In the genomic region with DNA sequence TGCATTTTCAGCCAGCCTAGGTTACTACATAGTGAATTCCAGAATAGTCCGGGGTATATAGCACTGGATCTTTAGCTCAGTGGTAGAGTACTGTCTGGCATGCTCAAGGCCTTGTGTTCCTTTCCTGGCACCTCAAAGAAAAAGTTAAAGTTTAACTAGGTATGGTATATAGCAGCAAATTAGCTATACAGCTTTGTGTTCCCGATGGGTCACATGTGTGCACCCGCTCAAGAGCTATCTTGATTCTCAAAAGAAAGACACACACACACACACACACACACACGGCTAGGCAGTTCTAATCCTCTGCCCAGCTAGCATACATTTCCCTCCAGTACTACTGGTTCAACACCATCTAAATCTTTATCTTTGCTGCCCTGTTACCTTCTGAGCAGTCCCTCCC, we compare ENCODE assay signal across 26 mouse cellular contexts. TPM values are rescaled to one million over a fixed set of nuclear protein-coding genes. Genes with fewer than 3 reads are reported as not detected.
DNase-seq lines count a peak whose midpoint lies in the region; ATAC-seq and TF ChIP-seq lines count a peak whose summit lies in the region.
"Had no signal": no experiment of that assay in that cellular context is flagged by ENCODE, and none has a peak within 500 bp of the region (broad histone marks: within the 10 kb centered on the region; RNA-seq: fewer than 3 reads in every experiment).

No protein-coding gene starts in this region.

- TF ChIP-seq POLR2A in small intestine, adult 2 months (IDR thresholded peaks at IDR 0.05; ENCODE audit: low read depth, low read length) = no peak

- H3K27me3 ChIP-seq in intestine, embryonic 14.5 days (replicated peaks; ENCODE audit: control insufficient read depth, insufficient read depth, low read length) = no peaks in the 10 kb centered on the region
- H3K27me3 ChIP-seq in intestine, embryonic 15.5 days (replicated peaks) = no peaks in the 10 kb centered on the region
- no peaks in the 10 kb centered on the region for H3K27me3 ChIP-seq in small intestine, adult 2 months (ENCODE audit: control insufficient read depth, insufficient read depth, low read length)
- H3K27me3 ChIP-seq in stomach, embryonic 16.5 days (ENCODE audit: control insufficient read depth, insufficient read depth, low read length) = no peaks in the 10 kb centered on the region
- no peaks in the 10 kb centered on the region for H3K27me3 ChIP-seq in embryonic facial prominence, embryonic 10.5 days (replicated peaks; ENCODE audit: low read depth, poor library complexity, severe bottlenecking)
- H3K27me3 ChIP-seq: forebrain, embryonic 13.5 days; heart, embryonic 13.5 days had no signal

- no peak overlapping the region for H3K4me3 ChIP-seq in intestine, embryonic 14.5 days (ENCODE audit: low read depth, low read length)
- no peak overlapping the region for H3K4me3 ChIP-seq in intestine, embryonic 15.5 days (replicated peaks)
- no peak overlapping the region for H3K4me3 ChIP-seq in small intestine, adult 2 months (ENCODE audit: low read depth, low read length)
- H3K4me3 ChIP-seq in stomach, embryonic 16.5 days (replicated peaks; ENCODE audit: low read length) = no peak overlapping the region
- H3K4me3 ChIP-seq in embryonic facial prominence, embryonic 10.5 days = no peak overlapping the region
- H3K4me3 ChIP-seq: forebrain, embryonic 10.5 days; forebrain, embryonic 13.5 days; heart, adult 2 months; heart, embryonic 10.5 days; heart, embryonic 13.5 days had no signal

- H3K4me1 ChIP-seq in intestine, embryonic 14.5 days (replicated peaks; ENCODE audit: control insufficient read depth, insufficient read depth, low read length) = no peaks in the 10 kb centered on the region
- H3K4me1 ChIP-seq in intestine, embryonic 15.5 days (replicated peaks) = 0 out of 2 replicates have a peak, but pooled peaks cover 7% of the 10 kb centered on the region
- H3K4me1 ChIP-seq in small intestine, adult 2 months (ENCODE audit: control insufficient read depth, insufficient read depth, insufficient read length, low read length) = peaks cover 7% of the 10 kb centered on the region; the same call in 1 of the 2 replicates
- H3K4me1 ChIP-seq in stomach, embryonic 16.5 days (ENCODE audit: control insufficient read depth, insufficient read depth, low read length) = no peaks in the 10 kb centered on the region
- no peaks in the 10 kb centered on the region for H3K4me1 ChIP-seq in embryonic facial prominence, embryonic 10.5 days
- H3K4me1 ChIP-seq: forebrain, embryonic 10.5 days; forebrain, embryonic 13.5 days; heart, embryonic 10.5 days; heart, embryonic 13.5 days had no signal

- H3K27ac ChIP-seq in intestine, embryonic 14.5 days (ENCODE audit: low read depth) = no peak overlapping the region
- peak overlapping the region; percentile 40; the same call in 1 of the 2 replicates for H3K27ac ChIP-seq in intestine, embryonic 15.5 days
- peak overlapping the region; percentile 72 for H3K27ac ChIP-seq in small intestine, adult 2 months (ENCODE audit: insufficient read depth, low read depth, low read length)
- H3K27ac ChIP-seq in stomach, embryonic 16.5 days (ENCODE audit: low read length) = peak overlapping the region; percentile 54; the same call in 1 of the 2 replicates
- no peak overlapping the region for H3K27ac ChIP-seq in embryonic facial prominence, embryonic 10.5 days (replicated peaks)
- H3K27ac ChIP-seq: forebrain, embryonic 10.5 days; forebrain, embryonic 13.5 days; heart, adult 2 months; heart, embryonic 10.5 days; heart, embryonic 13.5 days; hindbrain, embryonic 14.5 days had no signal

- no peak overlapping the region for H3K4me2 ChIP-seq in intestine, embryonic 14.5 days (ENCODE audit: low read length)
- H3K4me2 ChIP-seq in intestine, embryonic 15.5 days (replicated peaks) = no peak overlapping the region
- no peak overlapping the region for H3K4me2 ChIP-seq in stomach, embryonic 16.5 days (ENCODE audit: low read depth, low read length)
- H3K4me2 ChIP-seq: forebrain, embryonic 13.5 days; heart, embryonic 13.5 days; hindbrain, embryonic 14.5 days had no signal

- ATAC-seq in intestine, embryonic 14.5 days (replicated peaks; ENCODE audit: low FRiP score, low TSS enrichment, low read depth) = peak; percentile 89
- peak; percentile 94 for ATAC-seq in intestine, embryonic 15.5 days
- ATAC-seq in stomach, embryonic 16.5 days (ENCODE audit: insufficient read depth, low FRiP score) = peak; percentile 94
- no peak for ATAC-seq in cerebellum, adult (ENCODE audit: insufficient number of reproducible peaks, low FRiP score, low TSS enrichment)
- ATAC-seq: CD4-positive, CD25-positive, alpha-beta regulatory T cell, adult 4 months; forebrain, embryonic 13.5 days; forebrain, embryonic 16.5 days had no signal

- H3K9me3 ChIP-seq in intestine, embryonic 14.5 days (ENCODE audit: control insufficient read depth, low read length) = no peaks in the 10 kb centered on the region
- no peaks in the 10 kb centered on the region for H3K9me3 ChIP-seq in intestine, embryonic 15.5 days
- H3K9me3 ChIP-seq in stomach, embryonic 16.5 days (replicated peaks; ENCODE audit: control insufficient read depth, low read length) = no peaks in the 10 kb centered on the region
- H3K9me3 ChIP-seq in embryonic facial prominence, embryonic 10.5 days = no peaks in the 10 kb centered on the region
- H3K9me3 ChIP-seq: forebrain, embryonic 10.5 days; forebrain, embryonic 13.5 days; heart, embryonic 10.5 days; heart, embryonic 13.5 days had no signal

- no peak for TF ChIP-seq CTCF in small intestine, adult 2 months (IDR thresholded peaks at IDR 0.05; ENCODE audit: extremely low read depth, insufficient read length, insufficient replicate concordance, low read depth, low read length)

- no peak for DNase-seq in intestine, embryonic 14.5 days (ENCODE audit: low spot score)
- DNase-seq in embryonic facial prominence, embryonic 10.5 days (ENCODE audit: low spot score) = no peak
- DNase-seq in layer of hippocampus, adult 9-10 months (ENCODE audit: low spot score) = no peak
- DNase-seq: adrenal gland, adult 2 months; adrenal gland, postnatal 14 days; cerebellum, adult 11-12 months; cerebellum, adult 8-10 months; cerebellum, postnatal 10 days; cerebellum, postnatal 36 days; embryo, embryonic 11 days; gastrocnemius, postnatal 10 days; gastrocnemius, postnatal 36 days; heart, adult 2 months; heart, postnatal 14 days; heart, postnatal 4 days had no signal

- H3K9ac ChIP-seq in intestine, embryonic 14.5 days (ENCODE audit: low read length) = no peak overlapping the region
- no peak overlapping the region for H3K9ac ChIP-seq in intestine, embryonic 15.5 days
- H3K9ac ChIP-seq in stomach, embryonic 16.5 days (ENCODE audit: low read length) = no peak overlapping the region
- H3K9ac ChIP-seq: forebrain, embryonic 13.5 days; heart, embryonic 13.5 days; hindbrain, embryonic 14.5 days had no signal

- H3K36me3 ChIP-seq in intestine, embryonic 14.5 days (ENCODE audit: control insufficient read depth, insufficient read depth, low read length) = peaks cover 42% of the 10 kb centered on the region
- peaks cover 3% of the 10 kb centered on the region; the same call in 1 of the 2 replicates for H3K36me3 ChIP-seq in intestine, embryonic 15.5 days
- peaks cover 12% of the 10 kb centered on the region for H3K36me3 ChIP-seq in small intestine, adult 2 months (ENCODE audit: control insufficient read depth, insufficient read depth, low read length)
- peaks cover 9% of the 10 kb centered on the region; the same call in 1 of the 2 replicates for H3K36me3 ChIP-seq in stomach, embryonic 16.5 days (ENCODE audit: control insufficient read depth, insufficient read depth, low read length)
- H3K36me3 ChIP-seq in embryonic facial prominence, embryonic 10.5 days (replicated peaks) = peaks cover 48% of the 10 kb centered on the region

- 78% methylated on average over 4 of the region's 4 CpGs for WGBS in intestine, embryonic 14.5 days
- WGBS in intestine, embryonic 15.5 days = 77% methylated on average over 4 of the region's 4 CpGs
- WGBS in small intestine, adult 2 months = 35% methylated on average over 4 of the region's 4 CpGs
- WGBS in stomach, embryonic 16.5 days = 64% methylated on average over 4 of the region's 4 CpGs
- 88% methylated on average over 4 of the region's 4 CpGs for WGBS in embryonic facial prominence, embryonic 10.5 days

RNA-seq across cellular contexts. Expression of a gene that starts 6.0 kb away (rescaled TPM):
- polyA plus RNA-seq in intestine, embryonic 14.5 days (2014; fragmentation: Nextera tagmentation; extraction: Ambion mirVana) = 53.5 and 61.0 TPM in 2 replicates
- 118 and 123 TPM in 2 replicates for polyA plus RNA-seq in intestine, embryonic 15.5 days (2015; fragmentation: Nextera tagmentation; extraction: Ambion mirVana)
- 26.3 and 50.7 TPM in 2 replicates for polyA plus RNA-seq in small intestine, adult 2 months (2012; rRNA removed)
- polyA plus RNA-seq in stomach, embryonic 16.5 days (2015; fragmentation: Nextera tagmentation; extraction: Ambion mirVana) = 112 and 113 TPM in 2 replicates
- polyA plus RNA-seq in embryonic facial prominence, embryonic 10.5 days (2016; fragmentation: Nextera tagmentation; extraction: Ambion mirVana) = 179 and 184 TPM in 2 replicates

RNA-seq across cellular contexts. Expression of a gene that starts 35.7 kb away (rescaled TPM):
- polyA plus RNA-seq in intestine, embryonic 14.5 days (2014; fragmentation: Nextera tagmentation; extraction: Ambion mirVana) = 41.0 and 45.1 TPM in 2 replicates
- 42.1 and 47.0 TPM in 2 replicates for polyA plus RNA-seq in intestine, embryonic 15.5 days (2015; fragmentation: Nextera tagmentation; extraction: Ambion mirVana)
- polyA plus RNA-seq in small intestine, adult 2 months (2012; rRNA removed) = 50.9 and 84.3 TPM in 2 replicates
- polyA plus RNA-seq in stomach, embryonic 16.5 days (2015; fragmentation: Nextera tagmentation; extraction: Ambion mirVana) = 125 and 188 TPM in 2 replicates
- 0.27 and 0.34 TPM in 2 replicates for polyA plus RNA-seq in embryonic facial prominence, embryonic 10.5 days (2016; fragmentation: Nextera tagmentation; extraction: Ambion mirVana)

RNA-seq across cellular contexts. Expression of a gene that starts 58.6 kb away (rescaled TPM):
- 55.6 and 64.2 TPM in 2 replicates for polyA plus RNA-seq in intestine, embryonic 14.5 days (2014; fragmentation: Nextera tagmentation; extraction: Ambion mirVana)
- polyA plus RNA-seq in intestine, embryonic 15.5 days (2015; fragmentation: Nextera tagmentation; extraction: Ambion mirVana) = 57.9 and 62.2 TPM in 2 replicates
- polyA plus RNA-seq in small intestine, adult 2 months (2012; rRNA removed) = 9.1 and 24.2 TPM in 2 replicates
- 58.4 and 58.6 TPM in 2 replicates for polyA plus RNA-seq in stomach, embryonic 16.5 days (2015; fragmentation: Nextera tagmentation; extraction: Ambion mirVana)
- polyA plus RNA-seq in embryonic facial prominence, embryonic 10.5 days (2016; fragmentation: Nextera tagmentation; extraction: Ambion mirVana) = 82.6 and 93.1 TPM in 2 replicates

RNA-seq across cellular contexts. Expression of a gene that starts 58.7 kb away (rescaled TPM):
- 27.9 and 33.0 TPM in 2 replicates for polyA plus RNA-seq in intestine, embryonic 14.5 days (2014; fragmentation: Nextera tagmentation; extraction: Ambion mirVana)
- polyA plus RNA-seq in intestine, embryonic 15.5 days (2015; fragmentation: Nextera tagmentation; extraction: Ambion mirVana) = 28.1 and 28.3 TPM in 2 replicates
- polyA plus RNA-seq in small intestine, adult 2 months (2012; rRNA removed) = 1.9 and 3.5 TPM in 2 replicates
- polyA plus RNA-seq in stomach, embryonic 16.5 days (2015; fragmentation: Nextera tagmentation; extraction: Ambion mirVana) = 33.3 and 34.0 TPM in 2 replicates
- polyA plus RNA-seq in embryonic facial prominence, embryonic 10.5 days (2016; fragmentation: Nextera tagmentation; extraction: Ambion mirVana) = 43.8 and 47.1 TPM in 2 replicates

Comparison
In these comparisons a context has a peak if more than half of its experiments do, and no peak if none do; other contexts are left out.
1. H3K27ac ChIP-seq: peak in intestine, embryonic 15.5 days (single experiment), small intestine, adult 2 months (single experiment) and stomach, embryonic 16.5 days (single experiment); none in intestine, embryonic 14.5 days (single experiment) and embryonic facial prominence, embryonic 10.5 days (single experiment).
2. RNA of a gene that starts 35.7 kb away (polyA plus RNA-seq): 125 to 188 TPM in stomach, embryonic 16.5 days, 50.9 to 84.3 TPM in small intestine, adult 2 months, 41.0 to 45.1 TPM in intestine, embryonic 14.5 days and 42.1 to 47.0 TPM in intestine, embryonic 15.5 days; 0.27 to 0.34 TPM in embryonic facial prominence, embryonic 10.5 days; every median in the first group is over 10 times any median in the second.